Mouse (Mus musculus) kidney, embryonic 16.5 days (tissue): ENCODE results near the gene Zbtb7a. TPM values are rescaled to one million over a fixed set of nuclear protein-coding genes. Genes with fewer than 3 reads are reported as not detected.
A peak's percentile ranks its signal among the peaks of the same experiment; 100 is the strongest.

Experiments
- ATAC-seq: fragments of 200-750 bp; cut with Nextera tagmentation; 2 replicates; pipeline ENCODE4 v1.8.0; 2017; ENCODE audit warnings: moderate TSS enrichment; ENCODE audit not compliant: low FRiP score, low TSS enrichment
- H3K27ac ChIP-seq: fragments of 300-500 bp; sonication (generic); 2 replicates; pipeline ENCODE4 v1.5.1; 2014; ENCODE audit warnings: low read length
- H3K27me3 ChIP-seq: fragments of 300-500 bp; sonication (generic); 2 replicates; pipeline ENCODE4 v1.6.1; 2014; ENCODE audit warnings: low read length, control low read depth, mixed read lengths; ENCODE audit not compliant: insufficient read depth
- H3K36me3 ChIP-seq: fragments of 300-500 bp; sonication (generic); 2 replicates; pipeline ENCODE4 v1.6.1; 2014; ENCODE audit warnings: low read length, control low read depth, mixed read lengths; ENCODE audit not compliant: insufficient read depth
- H3K4me1 ChIP-seq: fragments of 300-500 bp; sonication (generic); 2 replicates; pipeline ENCODE4 v1.6.1; 2014; ENCODE audit warnings: low read length, control low read depth, mixed read lengths; ENCODE audit not compliant: insufficient read depth
- H3K4me2 ChIP-seq: fragments of 300-500 bp; sonication (generic); replicated peaks from 2 replicates; pipeline ENCODE4 v1.6.1; 2014; ENCODE audit warnings: low read depth, low read length
- H3K4me3 ChIP-seq: fragments of 300-500 bp; sonication (generic); 2 replicates; pipeline ENCODE4 v1.5.1; 2014; ENCODE audit warnings: mild to moderate bottlenecking, low read length
- H3K9ac ChIP-seq: fragments of 300-500 bp; sonication (generic); replicated peaks from 2 replicates; pipeline ENCODE4 v1.6.1; 2014; ENCODE audit warnings: low read length
- H3K9me3 ChIP-seq: fragments of 300-500 bp; sonication (generic); 2 replicates; pipeline ENCODE4 v1.6.1; 2016; ENCODE audit warnings: low read length, control low read depth
- WGBS: fragments of 180-500 bp; shearing (Covaris S2); extraction: QIAGEN DNeasy Blood & Tissue Kit; methylation state at CpG from one replicate; pipeline ENCODE4 v1.1.7; 2014; 5-methylcytosine and 5-hydroxymethylcytosine counted together
- polyA plus RNA-seq: library from polyadenylated mRNA; unstranded; fragments of >200 nt; fragmentation: Nextera tagmentation; extraction: Ambion mirVana; gene quantifications from 2 replicates; pipeline ENCODE4 v1.2.1, GENCODE M21; 2015

Zbtb7a gene
- polyA plus RNA-seq, 1 experiment from 2014 or later, result 25.2 TPM

DNA sequence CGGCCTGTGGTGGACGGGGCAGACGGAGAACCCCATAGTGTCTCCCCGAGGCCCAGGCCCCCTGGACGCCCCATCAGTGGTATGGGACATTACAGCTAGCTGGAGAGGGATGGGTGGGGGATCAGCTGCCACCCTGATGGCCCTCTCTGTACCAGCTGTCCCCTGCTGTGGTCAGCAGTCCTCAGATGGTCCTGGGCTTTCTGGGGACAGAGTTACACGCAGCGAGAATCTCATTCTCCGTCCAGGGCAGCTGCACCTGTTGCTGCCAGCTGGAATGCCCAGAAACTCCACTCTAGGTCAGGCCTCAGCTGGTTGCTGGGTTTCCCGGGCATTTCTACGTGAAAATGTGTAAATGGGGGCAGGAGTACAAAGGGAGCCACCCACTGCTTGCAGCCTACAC, 15.4 kb upstream of the Zbtb7a start:
- ATAC-seq, result no peak
- 90% methylated on average over 10 of the region's 10 CpGs for WGBS
- Histone ChIP-seq H3K27ac (no peak overlapping the region), H3K36me3 (peaks cover 87% of the 10 kb centered on the region), H3K4me3 (no peak overlapping the region), H3K4me2 (no peak overlapping the region), H3K9ac (no peak overlapping the region), H3K4me1 (no peaks in the 10 kb centered on the region), H3K27me3 (no peaks in the 10 kb centered on the region), H3K9me3 (no peaks in the 10 kb centered on the region)

- H3K27me3 ChIP-seq, result no peaks in the 10 kb centered on the region
- no peaks in the 10 kb centered on the region for H3K4me1 ChIP-seq
- WGBS, result 85% methylated on average over 7 of the region's 7 CpGs
- no peak overlapping the region for H3K4me3 ChIP-seq
- peaks cover 77% of the 10 kb centered on the region for H3K36me3 ChIP-seq
- H3K9me3 ChIP-seq, result no peaks in the 10 kb centered on the region
- no peak overlapping the region for H3K27ac ChIP-seq
- H3K4me2 ChIP-seq, result no peak overlapping the region
- ATAC-seq, result no peak
- H3K9ac ChIP-seq, result no peak overlapping the region
Observed at GRCm38 (mm10) chr10:81120650-81121049, 14.4 kb upstream of the Zbtb7a start.

DNA sequence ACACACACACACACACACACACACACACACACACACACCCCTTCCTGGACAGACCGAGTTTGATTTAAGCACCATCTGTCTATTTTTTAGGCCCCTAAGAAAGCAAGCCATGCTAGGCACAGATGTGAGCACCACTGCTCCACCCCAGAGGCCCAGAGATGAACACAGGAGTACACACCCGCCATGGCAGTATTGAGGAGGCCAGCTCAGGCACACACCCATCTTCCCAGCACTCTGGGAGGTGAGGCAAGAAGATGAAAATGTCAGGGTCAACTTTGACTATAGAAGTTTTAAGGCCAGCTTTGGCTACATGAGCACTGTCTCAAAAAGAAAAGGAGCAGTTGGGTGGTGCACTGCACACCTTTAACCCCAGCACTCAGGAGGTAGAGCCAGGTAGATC, 12.1 kb upstream of the Zbtb7a start:
- WGBS, result 64% methylated on average over 2 of the region's 2 CpGs

DNA sequence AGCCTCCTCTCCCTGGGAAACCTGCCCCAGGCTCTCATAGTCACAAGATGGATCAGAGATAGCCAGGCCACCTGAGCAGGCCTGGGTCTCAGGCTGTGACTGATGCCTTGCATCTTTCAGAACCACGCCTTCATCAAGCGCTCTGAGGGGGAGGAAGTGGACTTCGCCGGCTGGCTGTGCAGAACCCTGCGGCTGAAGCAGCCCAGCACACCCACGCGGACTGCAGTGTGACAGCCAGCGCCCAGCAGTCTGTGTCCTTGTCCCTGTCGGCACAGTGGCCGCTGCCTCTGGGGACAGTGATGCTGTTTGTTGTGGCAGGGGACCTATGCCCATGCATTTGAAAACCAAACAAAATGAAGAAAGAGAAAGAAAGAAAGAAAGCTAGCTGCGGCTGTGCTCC, 11.5 kb upstream of the Zbtb7a start:
- H3K36me3 ChIP-seq, result peaks cover 59% of the 10 kb centered on the region
- H3K9ac ChIP-seq, result no peak overlapping the region
- 73% methylated on average over 11 of the region's 11 CpGs for WGBS

More for the DNA sequence above, 12.1 kb upstream of the Zbtb7a start:
- H3K9ac ChIP-seq, result no peak overlapping the region
- no peaks in the 10 kb centered on the region for H3K27me3 ChIP-seq
- no peaks in the 10 kb centered on the region; the same call in 1 of the 2 replicates for H3K4me1 ChIP-seq
- H3K4me2 ChIP-seq, result no peak overlapping the region
- H3K4me3 ChIP-seq, result no peak overlapping the region
- no peak for ATAC-seq
- no peak overlapping the region for H3K27ac ChIP-seq
- H3K36me3 ChIP-seq, result peaks cover 63% of the 10 kb centered on the region
- no peaks in the 10 kb centered on the region for H3K9me3 ChIP-seq

GRCm38 (mm10) chr10:81134181-81134587, 836 bp upstream of the Zbtb7a start:
- Histone ChIP-seq H3K4me2 (peak overlapping the region; percentile 86), H3K4me1 (peaks cover 37% of the 10 kb centered on the region), H3K4me3 (0 out of 2 replicates have a peak overlapping the region, but pooled peaks have one; percentile 1), H3K9ac (0 out of 2 replicates have a peak overlapping the region, but pooled peaks have one; percentile 22), H3K27ac (0 out of 2 replicates have a peak overlapping the region, but pooled peaks have one; percentile 4), H3K9me3 (no peaks in the 10 kb centered on the region), H3K27me3 (no peaks in the 10 kb centered on the region; the same call in 1 of the 2 replicates), H3K36me3 (no peaks in the 10 kb centered on the region)
- 4% methylated on average over 16 of the region's 16 CpGs for WGBS
- no peak for ATAC-seq

More for the DNA sequence above, 11.5 kb upstream of the Zbtb7a start:
- Histone ChIP-seq H3K27ac (no peak overlapping the region), H3K4me3 (no peak overlapping the region), H3K4me1 (peaks cover 5% of the 10 kb centered on the region; the same call in 1 of the 2 replicates), H3K9me3 (no peaks in the 10 kb centered on the region), H3K4me2 (no peak overlapping the region), H3K27me3 (no peaks in the 10 kb centered on the region)
- no peak; the same call in 1 of the 2 replicates for ATAC-seq

- Histone ChIP-seq H3K36me3 (no peaks in the 10 kb centered on the region), H3K9me3 (no peaks in the 10 kb centered on the region), H3K4me1 (peaks cover 47% of the 10 kb centered on the region), H3K4me3 (peak overlapping the region; percentile 77), H3K27me3 (no peaks in the 10 kb centered on the region; the same call in 1 of the 2 replicates), H3K4me2 (peak overlapping the region; percentile 86), H3K9ac (peak overlapping the region; percentile 97), H3K27ac (peak overlapping the region; percentile 96)
- peak; percentile 52 for ATAC-seq
- under 1% methylated on average over 84 of the region's 86 CpGs for WGBS
Observed at GRCm38 (mm10) chr10:81135831-81136705, 1.0 kb downstream of the Zbtb7a start.

DNA sequence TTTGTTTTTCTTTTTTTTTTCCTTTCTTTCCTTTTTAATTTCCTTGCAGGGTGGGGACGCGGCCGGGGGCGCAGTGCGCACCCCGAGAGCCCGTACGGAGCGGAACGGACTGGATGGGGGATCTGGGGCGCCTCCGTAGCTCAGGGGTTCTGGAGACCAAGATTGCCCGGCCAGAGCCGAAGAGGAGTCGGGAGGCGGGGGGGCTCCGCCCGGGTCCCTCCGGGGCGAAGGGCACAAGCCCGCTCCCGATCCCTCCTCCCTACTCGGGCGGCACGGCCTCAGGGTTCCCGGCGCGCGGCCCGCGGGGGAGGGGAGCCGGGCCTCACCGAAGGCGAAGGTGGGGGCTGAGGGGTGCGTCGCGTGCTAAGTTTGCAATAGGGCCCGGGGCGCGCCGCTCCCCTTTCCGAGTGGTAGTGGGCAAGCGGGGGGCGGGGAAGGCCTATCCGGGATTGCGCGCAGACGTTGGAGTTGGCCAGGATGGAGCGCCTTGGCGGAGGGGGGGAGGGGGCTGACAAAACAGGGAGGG, 1.7 kb downstream of the Zbtb7a start:
- Histone ChIP-seq H3K4me1 (peaks cover 54% of the 10 kb centered on the region), H3K4me3 (peak overlapping the region; percentile 77), H3K27me3 (no peaks in the 10 kb centered on the region; the same call in 1 of the 2 replicates), H3K27ac (peak overlapping the region; percentile 96), H3K36me3 (no peaks in the 10 kb centered on the region), H3K9ac (peak overlapping the region; percentile 97), H3K4me2 (peak overlapping the region; percentile 86), H3K9me3 (no peaks in the 10 kb centered on the region)
- peak; percentile 22 for ATAC-seq
- under 1% methylated on average over 37 of the region's 50 CpGs for WGBS

GRCm38 (mm10) chr10:81137252-81138130, 2.5 kb downstream of the Zbtb7a start:
- no peaks in the 10 kb centered on the region for H3K36me3 ChIP-seq
- H3K9me3 ChIP-seq, result no peaks in the 10 kb centered on the region
- H3K9ac ChIP-seq, result peak overlapping the region; percentile 91
- H3K4me2 ChIP-seq, result peak overlapping the region; percentile 89
- ATAC-seq, result peak; percentile 92
- WGBS, result under 1% methylated on average over 68 of the region's 89 CpGs
- no peaks in the 10 kb centered on the region; the same call in 1 of the 2 replicates for H3K27me3 ChIP-seq
- H3K4me1 ChIP-seq, result peaks cover 57% of the 10 kb centered on the region
- peak overlapping the region; percentile 77 for H3K4me3 ChIP-seq
- peak overlapping the region; percentile 96 for H3K27ac ChIP-seq

GRCm38 (mm10) chr10:81138131-81138782, 3.2 kb downstream of the Zbtb7a start:
- peak overlapping the region; percentile 77 for H3K4me3 ChIP-seq
- H3K9me3 ChIP-seq, result no peaks in the 10 kb centered on the region
- no peak for ATAC-seq
- H3K27ac ChIP-seq, result peak overlapping the region; percentile 93
- 0 out of 2 replicates have a peak, but pooled peaks cover 4% of the 10 kb centered on the region for H3K36me3 ChIP-seq
- peaks cover 57% of the 10 kb centered on the region for H3K4me1 ChIP-seq
- peak overlapping the region; percentile 91 for H3K9ac ChIP-seq
- under 1% methylated on average over 18 of the region's 24 CpGs for WGBS
- H3K4me2 ChIP-seq, result peak overlapping the region; percentile 89
- H3K27me3 ChIP-seq, result no peaks in the 10 kb centered on the region; the same call in 1 of the 2 replicates
